Mouse (Mus musculus) C2C12 (cell line): ENCODE results near the gene Arhgef39. TPM values are rescaled to one million over a fixed set of nuclear protein-coding genes. Genes with fewer than 3 reads are reported as not detected.

Experiments
- H3K27me3 ChIP-seq: one replicate; pipeline ENCODE4 v1.6.1; 2011; ENCODE audit not compliant: control insufficient read depth, insufficient read depth, insufficient read length
- H3K36me3 ChIP-seq: one replicate; pipeline ENCODE4 v1.6.1; 2011; ENCODE audit not compliant: control insufficient read depth, insufficient read depth
- H3K4me3 ChIP-seq: one replicate; pipeline ENCODE4 v1.5.1; 2011; ENCODE audit warnings: mild to moderate bottlenecking, control low read depth; ENCODE audit not compliant: poor library complexity, insufficient read depth, severe bottlenecking
- H3K79me2 ChIP-seq: one replicate; pipeline ENCODE4 v1.6.1; 2011; ENCODE audit not compliant: control insufficient read depth, insufficient read depth
- H3K79me3 ChIP-seq: one replicate; pipeline ENCODE4 v1.6.1; 2011; ENCODE audit warnings: low read depth, control low read depth
- H3ac ChIP-seq: one replicate; pipeline ENCODE3; 2011; ENCODE audit warnings: low read depth; ENCODE audit not compliant: control insufficient read depth, insufficient read length
- CEBPB ChIP-seq: IDR thresholded peaks from one replicate; pipeline ENCODE4 v1.6.1; 2011; ENCODE audit warnings: low read depth, mild to moderate bottlenecking, control low read depth, moderate library complexity
- CTCF ChIP-seq: IDR thresholded peaks from one replicate; pipeline ENCODE4 v1.5.1; 2011; ENCODE audit not compliant: control insufficient read depth, insufficient read depth, insufficient read length
- FOSL1 ChIP-seq: IDR thresholded peaks from one replicate; pipeline ENCODE4 v1.8.0; 2011; ENCODE audit warnings: mild to moderate bottlenecking, low read length; ENCODE audit not compliant: poor library complexity, insufficient read depth, severe bottlenecking
- MAX ChIP-seq: IDR thresholded peaks from one replicate; pipeline ENCODE4 v1.6.1; 2011; ENCODE audit warnings: mild to moderate bottlenecking, control low read depth
- MYOD1 ChIP-seq: IDR thresholded peaks from one replicate; pipeline ENCODE4 v1.6.1; 2011; ENCODE audit warnings: low read depth; ENCODE audit not compliant: control insufficient read depth, insufficient read length
- MYOG ChIP-seq: IDR thresholded peaks from one replicate; pipeline ENCODE4 v1.6.1; 2011; ENCODE audit not compliant: control insufficient read depth, insufficient read length; ENCODE audit errors: extremely low read depth
- USF1 ChIP-seq: IDR thresholded peaks from one replicate; pipeline ENCODE4 v1.6.1; 2011; ENCODE audit warnings: low read depth, mild to moderate bottlenecking, control low read depth, moderate library complexity
- polyA plus RNA-seq: library from polyadenylated mRNA; unstranded; fragments of >200 nt; fragmentation: generic; extraction: Trizol; gene quantifications from one replicate; pipeline ENCODE4 v1.2.1, GENCODE M21; 2012; ENCODE audit warnings: missing spikeins

The Arhgef39 gene
- polyA plus RNA-seq, 1 experiment = 11.7 TPM

GRCm38 (mm10) chr4:43473636-43474035 is 25.9 kb downstream of the Arhgef39 start:
- TF ChIP-seq FOSL1 (no peak), USF1 (no peak), MYOD1 (no peak), MYOG (no peak), CEBPB (no peak), MAX (no peak), CTCF (no peak)
- Histone ChIP-seq H3K36me3 (no peaks in the 10 kb centered on the region), H3ac (no peak overlapping the region), H3K4me3 (no peak overlapping the region), H3K79me3 (no peaks in the 10 kb centered on the region), H3K79me2 (no peaks in the 10 kb centered on the region), H3K27me3 (no peaks in the 10 kb centered on the region)

- no peaks in the 10 kb centered on the region for H3K27me3 ChIP-seq
- no peaks in the 10 kb centered on the region for H3K79me2 ChIP-seq
- H3K4me3 ChIP-seq = no peak overlapping the region
- no peaks in the 10 kb centered on the region for H3K36me3 ChIP-seq
- no peaks in the 10 kb centered on the region for H3K79me3 ChIP-seq
- no peak overlapping the region for H3ac ChIP-seq
- TF ChIP-seq MYOG (no peak), CEBPB (no peak), USF1 (no peak), MYOD1 (no peak), MAX (no peak), CTCF (no peak), FOSL1 (no peak)
These were observed 29.2 kb downstream of the Arhgef39 start for GRCm38 (mm10) chr4:43470301-43470700.

GRCm38 (mm10) chr4:43466872-43467271 is 32.6 kb downstream of the Arhgef39 start:
- TF ChIP-seq MYOG (no peak), CEBPB (no peak), USF1 (no peak), CTCF (no peak), MAX (no peak), FOSL1 (no peak), MYOD1 (no peak)
- Histone ChIP-seq H3K36me3 (no peaks in the 10 kb centered on the region), H3K79me3 (no peaks in the 10 kb centered on the region), H3K4me3 (no peak overlapping the region), H3K79me2 (no peaks in the 10 kb centered on the region), H3K27me3 (no peaks in the 10 kb centered on the region), H3ac (no peak overlapping the region)

- Histone ChIP-seq H3K27me3 (no peaks in the 10 kb centered on the region), H3K79me3 (no peaks in the 10 kb centered on the region), H3K4me3 (no peak overlapping the region), H3K79me2 (no peaks in the 10 kb centered on the region), H3ac (no peak overlapping the region), H3K36me3 (no peaks in the 10 kb centered on the region)
- TF ChIP-seq MAX (no peak), MYOD1 (no peak), CTCF (no peak), CEBPB (no peak), USF1 (no peak), FOSL1 (no peak), MYOG (no peak)
These were observed 33.6 kb downstream of the Arhgef39 start for GRCm38 (mm10) chr4:43465935-43466334.

GRCm38 (mm10) chr4:43463102-43463501 is 36.4 kb downstream of the Arhgef39 start:
- Histone ChIP-seq H3K79me2 (no peaks in the 10 kb centered on the region), H3K79me3 (no peaks in the 10 kb centered on the region), H3K27me3 (no peaks in the 10 kb centered on the region), H3K36me3 (no peaks in the 10 kb centered on the region), H3ac (no peak overlapping the region), H3K4me3 (no peak overlapping the region)
- no peak for TF ChIP-seq USF1
- no peak for TF ChIP-seq MAX

- Histone ChIP-seq H3K27me3 (peaks cover 4% of the 10 kb centered on the region), H3K79me2 (no peaks in the 10 kb centered on the region), H3K79me3 (no peaks in the 10 kb centered on the region), H3ac (no peak overlapping the region), H3K4me3 (no peak overlapping the region), H3K36me3 (no peaks in the 10 kb centered on the region)
- TF ChIP-seq MYOD1 = no peak
- no peak for TF ChIP-seq MAX
- TF ChIP-seq FOSL1 = no peak
- no peak for TF ChIP-seq CTCF
- TF ChIP-seq USF1 = no peak
- TF ChIP-seq MYOG = no peak
- TF ChIP-seq CEBPB = no peak
These were observed 42.4 kb downstream of the Arhgef39 start for GRCm38 (mm10) chr4:43457124-43457523.
